9 mouse cellular contexts compared by ENCODE assay signal in genomic region chr9:70260324-70260841, GRCm38 (mm10). TPM values are rescaled to one million over a fixed set of nuclear protein-coding genes. Genes with fewer than 3 reads are reported as not detected.
DNase-seq lines count a peak whose midpoint lies in the region; ATAC-seq and TF ChIP-seq lines count a peak whose summit lies in the region.
"Had no signal": no experiment of that assay in that cellular context is flagged by ENCODE, and none has a peak within 500 bp of the region (broad histone marks: within the 10 kb centered on the region; RNA-seq: fewer than 3 reads in every experiment).

No protein-coding gene starts in this region.

- DNase-seq in heart, adult 8-10 months (ENCODE audit: low spot score): peak; percentile 43
- no peak for DNase-seq in heart, embryonic 10.5 days (ENCODE audit: low spot score)
- DNase-seq in Patski (ENCODE audit: low read depth, low spot score): no peak
- DNase-seq in hindlimb bud, embryonic 11.5 days (ENCODE audit: extremely low spot score, low read depth, low spot score): peak; percentile 28
- DNase-seq in lung, postnatal 36 days: peak; percentile 75
- no peak for DNase-seq in cerebellum, adult 9-11 months
- no peak for DNase-seq in retina, postnatal 1 day
- no peak for DNase-seq in hindbrain, embryonic 14.5 days (ENCODE audit: low spot score)
- DNase-seq: right cerebral cortex, postnatal 25 days had no signal

- peak; percentile 9 for ATAC-seq in Patski
- no peak for ATAC-seq in hindbrain, embryonic 14.5 days (ENCODE audit: low FRiP score)

- in situ Hi-C loops in Patski (cut with MboI; ENCODE audit: low pct_unique_long_range_greater_than_20kb): no loop called here

- no peak overlapping the region for H3K4me2 ChIP-seq in hindbrain, embryonic 14.5 days (replicated peaks)

- no peaks in the 10 kb centered on the region for H3K27me3 ChIP-seq in heart, embryonic 10.5 days (ENCODE audit: insufficient read depth, poor library complexity, severe bottlenecking)
- H3K27me3 ChIP-seq in Patski: no peaks in the 10 kb centered on the region
- H3K27me3 ChIP-seq in hindbrain, embryonic 14.5 days (ENCODE audit: control insufficient read depth, insufficient read depth, low read length): no peaks in the 10 kb centered on the region

- no peak overlapping the region for H3K27ac ChIP-seq in heart, embryonic 10.5 days
- H3K27ac ChIP-seq in hindbrain, embryonic 14.5 days: no peak overlapping the region

- 63% methylated on average over 9 of the region's 9 CpGs for WGBS in heart, embryonic 10.5 days
- 67% methylated on average over 9 of the region's 9 CpGs for WGBS in hindbrain, embryonic 14.5 days

- TF ChIP-seq CTCF in Patski (IDR thresholded peaks at IDR 0.05): no peak

- H3K9ac ChIP-seq in hindbrain, embryonic 14.5 days: no peak overlapping the region

- no peaks in the 10 kb centered on the region for H3K9me3 ChIP-seq in heart, embryonic 10.5 days
- H3K9me3 ChIP-seq in hindbrain, embryonic 14.5 days (ENCODE audit: control insufficient read depth, low read length): no peaks in the 10 kb centered on the region

- H3K4me1 ChIP-seq in heart, embryonic 10.5 days: peaks cover 54% of the 10 kb centered on the region
- H3K4me1 ChIP-seq in hindbrain, embryonic 14.5 days (replicated peaks; ENCODE audit: control insufficient read depth, insufficient read depth, low read length): peaks cover 15% of the 10 kb centered on the region; the same call in 1 of the 2 replicates

- no peak overlapping the region for H3K4me3 ChIP-seq in heart, embryonic 10.5 days
- no peak overlapping the region for H3K4me3 ChIP-seq in hindbrain, embryonic 14.5 days (replicated peaks; ENCODE audit: low read length)

- POLR2A ChIA-PET in Patski (lab: Charles Lee): interaction anchor here (1.0 to 2.1 kb wide), 2 partner anchors 24 to 30 kb away, joined by 4 read pairs; no protein-coding TSS in a partner anchor

- CTCF ChIA-PET in Patski (lab: Charles Lee): interaction anchor here (0.9 kb wide), 1 partner anchor 19 kb away, joined by 3 read pairs; no protein-coding TSS in a partner anchor

- no peaks in the 10 kb centered on the region for H3K36me3 ChIP-seq in heart, embryonic 10.5 days
- no peaks in the 10 kb centered on the region for H3K36me3 ChIP-seq in hindbrain, embryonic 14.5 days (replicated peaks; ENCODE audit: control insufficient read depth, insufficient read depth)

RNA-seq across cellular contexts. Expression of gene Myo1e, which starts 53.2 kb away (rescaled TPM):
- 10 to 100 TPM in 2 of 4 experiments, 1 to 10 TPM in 2; 8.0 to 10.3 (median 9.1) TPM for total RNA-seq in heart, adult 8-10 months (2022)
- 13.3 and 14.4 TPM in 2 replicates for polyA plus RNA-seq in heart, embryonic 10.5 days (2016; fragmentation: Nextera tagmentation; extraction: Ambion mirVana)
- 78.5 TPM for polyA plus RNA-seq in Patski (2021)
- 7.8 and 7.9 TPM in 2 replicates for polyA plus RNA-seq in hindbrain, embryonic 14.5 days (2014; fragmentation: Nextera tagmentation; extraction: Ambion mirVana)

Comparison
In these comparisons a context has a peak if more than half of its experiments do, and no peak if none do; other contexts are left out.
1. DNase-seq: peak in heart, adult 8-10 months (single experiment), hindlimb bud, embryonic 11.5 days (single experiment) and lung, postnatal 36 days (single experiment); none in heart, embryonic 10.5 days (single experiment), Patski (single experiment), cerebellum, adult 9-11 months (single experiment), retina, postnatal 1 day (single experiment) and hindbrain, embryonic 14.5 days (single experiment).